Mouse (Mus musculus) brain, embryonic 14.5 days (tissue): Measurements from ENCODE around the gene Ino80d. TPM values are rescaled to one million over a fixed set of nuclear protein-coding genes. Genes with fewer than 3 reads are reported as not detected.

Experiments
- DNase-seq: peaks from one replicate; pipeline ENCODE4 v3.0.0-alpha.2; 2011; ENCODE audit warnings: low read depth
- CTCF ChIP-seq: fragments of 200-500 bp; IDR thresholded peaks from 2 replicates; pipeline ENCODE4 v1.5.1; 2012; ENCODE audit warnings: inconsistent platforms, mild to moderate bottlenecking, moderate library complexity, borderline replicate concordance; ENCODE audit not compliant: insufficient read depth, insufficient read length; ENCODE audit errors: extremely low read depth
- POLR2A ChIP-seq: fragments of 200-500 bp; IDR thresholded peaks from 2 replicates; pipeline ENCODE4 v1.6.1; 2012; ENCODE audit warnings: mild to moderate bottlenecking, inconsistent platforms, borderline replicate concordance; ENCODE audit not compliant: poor library complexity, insufficient read depth, insufficient read length, severe bottlenecking; ENCODE audit errors: extremely low read depth
- polyA plus RNA-seq: library from polyadenylated mRNA; depleted of rRNA; stranded (reverse); fragments of >200 nt; gene quantifications from 2 replicates; pipeline ENCODE4 v1.2.3, GENCODE M21; 2012

Ino80d gene
- polyA plus RNA-seq, 1 experiment = 12.9 TPM

GRCm38 (mm10) chr1:63122005-63122404, 7.5 kb upstream of the Ino80d start:
- TF ChIP-seq POLR2A (no peak), CTCF (no peak)
- DNase-seq = no peak

GRCm38 (mm10) chr1:63120382-63120781, 5.9 kb upstream of the Ino80d start:
- TF ChIP-seq POLR2A = no peak
- no peak for TF ChIP-seq CTCF
- DNase-seq = no peak

GRCm38 (mm10) chr1:63119675-63120074, 5.2 kb upstream of the Ino80d start:
- no peak for DNase-seq
- no peak for TF ChIP-seq POLR2A
- no peak for TF ChIP-seq CTCF

GRCm38 (mm10) chr1:63115540-63115939, 1.1 kb upstream of the Ino80d start:
- peak; percentile 15 for DNase-seq
- TF ChIP-seq CTCF = no peak

GRCm38 (mm10) chr1:63115096-63115495, 629 bp upstream of the Ino80d start:
- peak; percentile 35 for DNase-seq
- TF ChIP-seq CTCF = no peak
- no peak for TF ChIP-seq POLR2A

- peak; percentile 52 for DNase-seq
- TF ChIP-seq CTCF = no peak
- no peak for TF ChIP-seq POLR2A
Observed at GRCm38 (mm10) chr1:63113274-63114135, 962 bp downstream of the Ino80d start.

- peak; percentile 45 for DNase-seq
- TF ChIP-seq CTCF (no peak), POLR2A (no peak)
Observed at GRCm38 (mm10) chr1:63112865-63113261, 1.6 kb downstream of the Ino80d start.

GRCm38 (mm10) chr1:63112151-63112864, 2.2 kb downstream of the Ino80d start:
- TF ChIP-seq CTCF = no peak

GRCm38 (mm10) chr1:63110536-63111285, 3.8 kb downstream of the Ino80d start:
- no peak for TF ChIP-seq POLR2A
- TF ChIP-seq CTCF = peak; percentile 54; the same call in 1 of the 2 replicates
- peak; percentile 43 for DNase-seq

More at GRCm38 (mm10) chr1:63112151-63112864, 2.2 kb downstream of the Ino80d start:
- no peak for DNase-seq

- no peak for DNase-seq
- TF ChIP-seq POLR2A = no peak
- no peak for TF ChIP-seq CTCF
Observed at GRCm38 (mm10) chr1:63107614-63108327, 6.7 kb downstream of the Ino80d start.

- TF ChIP-seq POLR2A (no peak), CTCF (no peak)
Observed at GRCm38 (mm10) chr1:63102758-63103451, 11.6 kb downstream of the Ino80d start.

GRCm38 (mm10) chr1:63100196-63100595, 14.3 kb downstream of the Ino80d start:
- DNase-seq = no peak
- TF ChIP-seq POLR2A = no peak
- no peak for TF ChIP-seq CTCF

More at GRCm38 (mm10) chr1:63102758-63103451, 11.6 kb downstream of the Ino80d start:
- DNase-seq = no peak

GRCm38 (mm10) chr1:63098831-63099230, 15.6 kb downstream of the Ino80d start:
- no peak for TF ChIP-seq CTCF
- no peak for TF ChIP-seq POLR2A
- DNase-seq = no peak
